ENCODE assay signal across 10 mouse cellular contexts in the genomic region with DNA sequence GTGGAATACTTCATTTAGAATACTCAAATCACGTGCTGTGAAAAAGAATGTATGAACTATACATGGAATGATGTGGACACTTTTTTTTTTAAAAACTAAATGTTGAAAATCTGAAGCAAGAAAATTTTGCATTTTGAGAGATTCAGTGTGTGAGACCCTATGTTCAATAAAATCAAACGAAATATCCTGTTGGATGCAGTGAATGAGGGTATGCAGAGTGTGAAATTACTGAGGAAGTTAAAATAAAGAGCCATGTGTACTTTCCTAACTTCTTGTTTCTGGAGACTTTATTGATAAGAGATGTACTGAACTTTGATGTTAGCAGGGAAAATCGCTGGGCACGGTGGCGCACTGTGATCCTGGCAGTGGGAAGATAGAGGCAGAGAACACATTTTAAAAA. TPM values are rescaled to one million over a fixed set of nuclear protein-coding genes. Genes with fewer than 3 reads are reported as not detected.
DNase-seq lines count a peak whose midpoint lies in the region; ATAC-seq and TF ChIP-seq lines count a peak whose summit lies in the region.
"Had no signal": no experiment of that assay in that cellular context is flagged by ENCODE, and none has a peak within 500 bp of the region (broad histone marks: within the 10 kb centered on the region; RNA-seq: fewer than 3 reads in every experiment).

No protein-coding gene starts in this region.

- no peak overlapping the region for H3K27ac ChIP-seq in left cerebral cortex, adult 2 months
- no peak overlapping the region for H3K27ac ChIP-seq in forebrain, embryonic 13.5 days
- no peak overlapping the region for H3K27ac ChIP-seq in limb, embryonic 13.5 days

- no peak overlapping the region for H3ac ChIP-seq in myocyte (ENCODE audit: control insufficient read depth, insufficient read length)

- H3K36me3 ChIP-seq in forebrain, embryonic 13.5 days (ENCODE audit: poor library complexity, severe bottlenecking), result no peaks in the 10 kb centered on the region
- peaks cover 7% of the 10 kb centered on the region for H3K36me3 ChIP-seq in limb, embryonic 13.5 days
- H3K36me3 ChIP-seq in myocyte (ENCODE audit: control insufficient read depth, insufficient read depth), result no peaks in the 10 kb centered on the region

- H3K79me2 ChIP-seq in myocyte (ENCODE audit: control insufficient read depth, insufficient read depth), result peaks cover 57% of the 10 kb centered on the region

- TF ChIP-seq POLR2A in myocyte (IDR thresholded peaks at IDR 0.05; ENCODE audit: insufficient read length, low read depth), result no peak

- peak overlapping the region; percentile 62 for H3K4me3 ChIP-seq in left cerebral cortex, adult 2 months
- peak overlapping the region; percentile 93 for H3K4me3 ChIP-seq in forebrain, embryonic 13.5 days
- H3K4me3 ChIP-seq in limb, embryonic 13.5 days, result no peak overlapping the region
- peak overlapping the region; percentile 34 for H3K4me3 ChIP-seq in myocyte

- H3K4me2 ChIP-seq in forebrain, embryonic 13.5 days, result peak overlapping the region; percentile 67
- peak overlapping the region; percentile 70 for H3K4me2 ChIP-seq in limb, embryonic 13.5 days (replicated peaks)
- H3K4me2 ChIP-seq in myocyte (ENCODE audit: low read depth), result peak overlapping the region; percentile 74

- peaks cover 3% of the 10 kb centered on the region for H3K27me3 ChIP-seq in forebrain, embryonic 13.5 days
- peaks cover 10% of the 10 kb centered on the region; the same call in 1 of the 2 replicates for H3K27me3 ChIP-seq in limb, embryonic 13.5 days
- H3K27me3 ChIP-seq in myocyte (ENCODE audit: control insufficient read depth, insufficient read depth, insufficient read length), result no peaks in the 10 kb centered on the region

- H3K4me1 ChIP-seq in forebrain, embryonic 13.5 days, result peaks cover 17% of the 10 kb centered on the region
- H3K4me1 ChIP-seq in limb, embryonic 13.5 days, result peaks cover 4% of the 10 kb centered on the region

- DNase-seq in left cerebral cortex, adult 2 months (ENCODE audit: extremely low spot score in 1 of 2, low spot score in 2 of 2), result no peak
- no peak for DNase-seq in left cerebral cortex, adult 9 months (ENCODE audit: low spot score in 2 of 2)
- DNase-seq in gastrocnemius, adult 18-20 months (ENCODE audit: low spot score), result no peak
- DNase-seq in left cerebral cortex, adult 18-20 months (ENCODE audit: low spot score in 2 of 2), result no peak
- DNase-seq in adrenal gland, postnatal 4 days (ENCODE audit: low spot score in 2 of 2), result no peak
- DNase-seq: kidney, postnatal 14 days had no signal

- no peak for ATAC-seq in forebrain, embryonic 13.5 days
- ATAC-seq in limb, embryonic 13.5 days (ENCODE audit: low FRiP score, low read depth), result no peak

- intact Hi-C loops in left cerebral cortex, adult 2 months (cut with DNase I), result loop anchor here (5.0 kb wide), 3 partner anchors 68 to 83 kb away; a partner anchor contains a TSS

- WGBS in forebrain, embryonic 13.5 days, result 87% methylated on average over 5 of the region's 5 CpGs
- WGBS in limb, embryonic 13.5 days, result 85% methylated on average over 5 of the region's 5 CpGs

- peak overlapping the region; percentile 45; the same call in 1 of the 2 replicates for H3K9ac ChIP-seq in forebrain, embryonic 13.5 days
- H3K9ac ChIP-seq in limb, embryonic 13.5 days, result no peak overlapping the region

- no peak for TF ChIP-seq CTCF in left cerebral cortex, adult 2 months (IDR thresholded peaks at IDR 0.05)

- H3K9me3 ChIP-seq in forebrain, embryonic 13.5 days (replicated peaks), result no peaks in the 10 kb centered on the region
- peaks cover 4% of the 10 kb centered on the region; the same call in 1 of the 2 replicates for H3K9me3 ChIP-seq in limb, embryonic 13.5 days
- H3K9me3 ChIP-seq: G1E had no signal

TF ChIP-seq in myocyte, 11 proteins besides CTCF, POLR2A, EP300 and RAD21:
- no peak for TF ChIP-seq MYOG (IDR thresholded peaks at IDR 0.05; ENCODE audit: control insufficient read depth in 1 of 3, insufficient read depth in 1 of 3, insufficient read length in 2 of 3, low read depth in 2 of 3)
- no peak for TF ChIP-seq CEBPB (IDR thresholded peaks at IDR 0.05; ENCODE audit: insufficient read depth, poor library complexity, severe bottlenecking)
- no peak for TF ChIP-seq E2F4 (IDR thresholded peaks at IDR 0.05; ENCODE audit: insufficient read depth)
- TF ChIP-seq MAX (IDR thresholded peaks at IDR 0.05; ENCODE audit: low read depth), result no peak
- TF ChIP-seq TCF3 (IDR thresholded peaks at IDR 0.05; ENCODE audit: insufficient read length, low read depth), result no peak
- no peak for TF ChIP-seq MYOD1 (IDR thresholded peaks at IDR 0.05; ENCODE audit: control insufficient read depth in 1 of 3, insufficient read length in 2 of 3, low read depth in 2 of 3)

RNA-seq across cellular contexts. Expression of a gene that starts 1.3 kb away (rescaled TPM):
- 10 to 100 TPM; 45.5 to 49.5 TPM for total RNA-seq in left cerebral cortex, adult 2 months (2021)
- 40.7 and 49.3 TPM in 2 replicates for polyA plus RNA-seq in forebrain, embryonic 13.5 days (2015; fragmentation: Nextera tagmentation; extraction: Ambion mirVana)
- 23.2 and 24.2 TPM in 2 replicates for polyA plus RNA-seq in limb, embryonic 13.5 days (2015; fragmentation: Nextera tagmentation; extraction: Ambion mirVana)
- polyA plus RNA-seq in myocyte (2012; fragmentation: generic; extraction: Trizol), result 38.8 TPM
- 10 to 100 TPM; 24.6 to 27.8 TPM for total RNA-seq in gastrocnemius, adult 18-20 months (2021)
- 10 to 100 TPM; 45.1 to 46.2 TPM for total RNA-seq in left cerebral cortex, adult 18-20 months (2021)
- 10 to 100 TPM; 80.1 to 98.6 TPM for total RNA-seq in adrenal gland, postnatal 4 days (2021)
